Mouse (Mus musculus) thymus, postnatal 14 days (tissue): ENCODE measurements around the gene Gm13693.
"Not testable (repeated sequence)": the region's sequence is repeated elsewhere in the genome, so short reads cannot be mapped to it uniquely, and the experiment has no call there.

Experiments
- DNase-seq: peaks from one replicate; pipeline ENCODE4 v3.0.0; 2021

Gene Gm13693

DNA sequence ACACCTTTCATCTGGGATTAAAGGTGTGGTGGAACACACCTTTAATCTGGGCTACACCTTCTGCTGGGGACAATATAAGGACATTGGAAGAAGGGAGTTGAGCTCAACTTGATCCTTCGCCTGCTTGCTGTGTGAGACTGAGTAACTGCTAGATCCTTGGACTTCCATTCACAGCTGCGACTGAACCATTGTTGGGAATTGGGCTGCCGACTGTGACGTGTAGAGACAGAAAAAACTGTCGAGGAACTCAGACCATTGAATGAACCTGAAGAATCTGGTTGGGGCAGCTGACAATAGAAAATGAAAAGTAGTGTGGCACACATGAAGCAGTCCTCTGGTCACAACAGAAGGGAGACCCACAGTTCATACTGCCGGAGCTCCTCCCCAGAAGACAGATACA lies at the start of gene Gm13693:
Gene Gm13693, plus strand, starts transcription at position 301 of the 400 bp plus-strand sequence.
- DNase-seq, result not testable (repeated sequence)

DNA sequence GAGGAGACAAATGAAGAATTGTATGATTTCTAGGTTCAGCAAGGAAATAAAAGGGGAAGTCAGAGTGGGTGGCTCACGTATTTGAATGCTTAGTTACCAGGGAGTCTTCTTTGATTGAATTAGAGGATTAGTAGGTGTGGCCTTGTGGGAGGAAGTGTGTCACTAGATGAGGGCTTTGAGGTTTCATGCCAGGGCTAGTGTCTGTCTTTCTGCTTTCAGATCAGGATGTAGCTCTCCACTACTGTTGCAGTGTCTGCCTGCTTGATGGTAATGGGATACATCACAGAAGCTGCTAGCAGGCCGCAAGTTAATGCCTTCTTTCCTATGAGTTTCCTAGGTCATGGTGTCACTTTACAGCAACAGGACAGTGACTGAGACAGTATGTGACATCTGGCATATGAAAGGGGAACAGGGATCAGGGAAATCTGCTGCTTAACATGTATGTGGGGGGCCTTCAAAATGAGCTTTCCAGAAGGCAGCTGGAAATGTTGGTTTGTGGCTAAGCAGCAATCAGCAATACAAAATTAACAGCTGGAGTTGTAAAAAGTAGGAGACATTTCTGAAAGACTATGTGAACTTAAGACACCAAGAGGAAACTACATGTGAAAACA lies 31.7 kb upstream of the Gm13693 start:
- peak; percentile 9 for DNase-seq

DNA sequence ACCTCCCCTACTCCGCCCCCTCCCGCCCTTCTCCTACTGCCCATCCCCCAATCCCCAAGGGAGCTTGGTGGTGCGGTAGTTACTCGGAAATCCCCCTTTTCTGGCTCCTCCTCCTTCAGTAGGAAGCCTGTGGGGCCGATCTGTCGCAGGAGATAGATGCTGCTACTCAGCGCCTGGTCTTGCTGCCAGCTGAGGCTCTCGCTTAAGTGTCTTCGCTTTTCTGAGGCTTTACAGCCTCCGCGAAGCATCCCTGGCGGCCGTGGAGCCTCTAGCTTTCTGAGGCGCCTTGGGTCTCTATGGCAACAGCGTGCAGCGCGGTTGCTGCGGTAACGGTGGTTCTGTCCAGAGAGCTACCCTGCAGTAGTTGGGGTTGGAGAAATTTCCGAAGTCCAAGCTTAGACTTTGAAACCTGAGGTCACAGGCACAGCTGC lies 20.4 kb upstream of the Gm13693 start, which contains the start of gene Zswim2:
Gene Zswim2, minus strand, starts transcription at position 298 of the 431 bp plus-strand sequence.
- peak; percentile 26 for DNase-seq

DNA sequence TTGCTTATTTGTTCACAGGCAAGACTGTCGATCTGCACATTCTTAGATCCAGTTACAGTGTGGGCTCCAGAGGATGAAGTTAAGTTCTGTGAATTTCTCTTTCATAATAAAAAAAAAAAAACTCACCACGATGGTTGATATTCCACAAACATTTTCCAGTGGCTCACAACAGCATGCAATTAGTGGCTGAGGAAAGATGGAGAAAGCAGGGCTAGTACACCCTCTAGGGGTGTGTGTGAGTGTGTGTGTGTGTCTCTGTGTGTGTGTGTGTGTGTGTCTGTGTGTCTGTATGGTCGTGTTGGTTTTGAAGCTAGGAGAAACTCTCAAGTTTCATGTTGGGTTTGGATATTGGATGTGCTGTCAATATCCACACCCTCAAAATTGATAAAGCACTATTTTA lies 19.9 kb upstream of the Gm13693 start:
- no peak for DNase-seq

DNA sequence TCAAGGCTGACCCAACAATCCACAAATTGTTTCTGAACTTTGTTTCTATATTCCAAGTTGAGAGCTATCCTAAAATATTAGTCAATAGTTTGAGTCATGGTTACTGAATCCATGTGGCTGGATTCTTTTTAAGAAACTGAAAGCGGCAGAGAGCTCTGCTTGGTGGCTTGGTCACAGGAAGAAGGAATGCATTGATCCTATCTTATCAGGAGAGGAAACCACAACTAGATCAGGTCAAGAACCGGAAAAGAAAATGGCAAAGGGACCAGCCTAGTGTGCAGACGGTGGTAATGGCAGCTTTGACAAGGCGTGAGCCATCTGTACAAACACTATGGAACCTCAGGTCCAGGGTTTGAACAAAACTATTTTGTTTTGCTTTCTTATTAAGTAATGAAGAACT lies 19.5 kb upstream of the Gm13693 start:
- DNase-seq, result no peak

DNA sequence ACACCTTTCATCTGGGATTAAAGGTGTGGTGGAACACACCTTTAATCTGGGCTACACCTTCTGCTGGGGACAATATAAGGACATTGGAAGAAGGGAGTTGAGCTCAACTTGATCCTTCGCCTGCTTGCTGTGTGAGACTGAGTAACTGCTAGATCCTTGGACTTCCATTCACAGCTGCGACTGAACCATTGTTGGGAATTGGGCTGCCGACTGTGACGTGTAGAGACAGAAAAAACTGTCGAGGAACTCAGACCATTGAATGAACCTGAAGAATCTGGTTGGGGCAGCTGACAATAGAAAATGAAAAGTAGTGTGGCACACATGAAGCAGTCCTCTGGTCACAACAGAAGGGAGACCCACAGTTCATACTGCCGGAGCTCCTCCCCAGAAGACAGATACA lies 5.9 kb upstream of the Gm13693 start, which contains the start of gene Gm13698:
Gene Gm13698, plus strand, starts transcription at position 301 of the 400 bp plus-strand sequence.
- DNase-seq, result not testable (repeated sequence)

DNA sequence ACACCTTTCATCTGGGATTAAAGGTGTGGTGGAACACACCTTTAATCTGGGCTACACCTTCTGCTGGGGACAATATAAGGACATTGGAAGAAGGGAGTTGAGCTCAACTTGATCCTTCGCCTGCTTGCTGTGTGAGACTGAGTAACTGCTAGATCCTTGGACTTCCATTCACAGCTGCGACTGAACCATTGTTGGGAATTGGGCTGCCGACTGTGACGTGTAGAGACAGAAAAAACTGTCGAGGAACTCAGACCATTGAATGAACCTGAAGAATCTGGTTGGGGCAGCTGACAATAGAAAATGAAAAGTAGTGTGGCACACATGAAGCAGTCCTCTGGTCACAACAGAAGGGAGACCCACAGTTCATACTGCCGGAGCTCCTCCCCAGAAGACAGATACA lies 5.7 kb downstream of the Gm13693 start, which contains the start of gene Gm13695:
Gene Gm13695, plus strand, starts transcription at position 301 of the 400 bp plus-strand sequence.
- DNase-seq, result not testable (repeated sequence)

DNA sequence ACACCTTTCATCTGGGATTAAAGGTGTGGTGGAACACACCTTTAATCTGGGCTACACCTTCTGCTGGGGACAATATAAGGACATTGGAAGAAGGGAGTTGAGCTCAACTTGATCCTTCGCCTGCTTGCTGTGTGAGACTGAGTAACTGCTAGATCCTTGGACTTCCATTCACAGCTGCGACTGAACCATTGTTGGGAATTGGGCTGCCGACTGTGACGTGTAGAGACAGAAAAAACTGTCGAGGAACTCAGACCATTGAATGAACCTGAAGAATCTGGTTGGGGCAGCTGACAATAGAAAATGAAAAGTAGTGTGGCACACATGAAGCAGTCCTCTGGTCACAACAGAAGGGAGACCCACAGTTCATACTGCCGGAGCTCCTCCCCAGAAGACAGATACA lies 11.5 kb downstream of the Gm13693 start, which contains the start of gene Gm13696:
Gene Gm13696, plus strand, starts transcription at position 301 of the 400 bp plus-strand sequence.
- not testable (repeated sequence) for DNase-seq

DNA sequence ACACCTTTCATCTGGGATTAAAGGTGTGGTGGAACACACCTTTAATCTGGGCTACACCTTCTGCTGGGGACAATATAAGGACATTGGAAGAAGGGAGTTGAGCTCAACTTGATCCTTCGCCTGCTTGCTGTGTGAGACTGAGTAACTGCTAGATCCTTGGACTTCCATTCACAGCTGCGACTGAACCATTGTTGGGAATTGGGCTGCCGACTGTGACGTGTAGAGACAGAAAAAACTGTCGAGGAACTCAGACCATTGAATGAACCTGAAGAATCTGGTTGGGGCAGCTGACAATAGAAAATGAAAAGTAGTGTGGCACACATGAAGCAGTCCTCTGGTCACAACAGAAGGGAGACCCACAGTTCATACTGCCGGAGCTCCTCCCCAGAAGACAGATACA lies 17.3 kb downstream of the Gm13693 start, which contains the start of gene Gm13694:
Gene Gm13694, plus strand, starts transcription at position 301 of the 400 bp plus-strand sequence.
- DNase-seq, result not testable (repeated sequence)

DNA sequence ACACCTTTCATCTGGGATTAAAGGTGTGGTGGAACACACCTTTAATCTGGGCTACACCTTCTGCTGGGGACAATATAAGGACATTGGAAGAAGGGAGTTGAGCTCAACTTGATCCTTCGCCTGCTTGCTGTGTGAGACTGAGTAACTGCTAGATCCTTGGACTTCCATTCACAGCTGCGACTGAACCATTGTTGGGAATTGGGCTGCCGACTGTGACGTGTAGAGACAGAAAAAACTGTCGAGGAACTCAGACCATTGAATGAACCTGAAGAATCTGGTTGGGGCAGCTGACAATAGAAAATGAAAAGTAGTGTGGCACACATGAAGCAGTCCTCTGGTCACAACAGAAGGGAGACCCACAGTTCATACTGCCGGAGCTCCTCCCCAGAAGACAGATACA lies 23.1 kb downstream of the Gm13693 start, which contains the start of gene Gm13697:
Gene Gm13697, plus strand, starts transcription at position 301 of the 400 bp plus-strand sequence.
- not testable (repeated sequence) for DNase-seq

DNA sequence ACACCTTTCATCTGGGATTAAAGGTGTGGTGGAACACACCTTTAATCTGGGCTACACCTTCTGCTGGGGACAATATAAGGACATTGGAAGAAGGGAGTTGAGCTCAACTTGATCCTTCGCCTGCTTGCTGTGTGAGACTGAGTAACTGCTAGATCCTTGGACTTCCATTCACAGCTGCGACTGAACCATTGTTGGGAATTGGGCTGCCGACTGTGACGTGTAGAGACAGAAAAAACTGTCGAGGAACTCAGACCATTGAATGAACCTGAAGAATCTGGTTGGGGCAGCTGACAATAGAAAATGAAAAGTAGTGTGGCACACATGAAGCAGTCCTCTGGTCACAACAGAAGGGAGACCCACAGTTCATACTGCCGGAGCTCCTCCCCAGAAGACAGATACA lies 28.9 kb downstream of the Gm13693 start, which contains the start of gene Gm13691:
Gene Gm13691, plus strand, starts transcription at position 301 of the 400 bp plus-strand sequence.
- not testable (repeated sequence) for DNase-seq

DNA sequence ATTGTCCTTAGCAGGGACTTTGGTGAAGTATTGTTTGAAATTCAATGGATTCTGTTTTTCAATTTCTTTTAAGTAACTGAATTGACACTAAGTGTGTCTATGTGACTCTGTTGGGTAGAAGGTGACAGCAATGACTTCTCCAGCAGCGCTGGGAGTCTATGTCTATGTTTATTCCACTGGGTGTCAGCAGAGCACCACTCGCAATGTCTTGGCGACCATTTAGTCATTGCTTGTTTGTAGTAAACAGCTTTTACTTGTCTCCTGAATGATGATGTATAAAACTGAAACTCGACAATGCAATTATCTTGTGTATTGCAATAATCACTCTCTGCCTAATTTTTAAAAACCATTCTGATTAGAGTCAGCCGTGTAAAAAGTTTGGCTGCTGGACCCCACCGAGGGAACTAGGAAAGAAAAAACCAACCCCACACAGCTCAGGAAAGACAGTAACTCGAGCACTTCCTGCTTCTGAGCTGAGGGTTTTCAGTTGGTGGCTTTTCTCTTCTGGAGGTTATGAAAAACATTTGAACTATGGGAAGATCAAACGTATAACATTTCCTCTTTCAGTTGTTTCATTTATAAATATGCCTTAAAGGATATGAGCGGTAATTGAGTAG lies 32.4 kb downstream of the Gm13693 start:
- DNase-seq, result peak; percentile 66

DNA sequence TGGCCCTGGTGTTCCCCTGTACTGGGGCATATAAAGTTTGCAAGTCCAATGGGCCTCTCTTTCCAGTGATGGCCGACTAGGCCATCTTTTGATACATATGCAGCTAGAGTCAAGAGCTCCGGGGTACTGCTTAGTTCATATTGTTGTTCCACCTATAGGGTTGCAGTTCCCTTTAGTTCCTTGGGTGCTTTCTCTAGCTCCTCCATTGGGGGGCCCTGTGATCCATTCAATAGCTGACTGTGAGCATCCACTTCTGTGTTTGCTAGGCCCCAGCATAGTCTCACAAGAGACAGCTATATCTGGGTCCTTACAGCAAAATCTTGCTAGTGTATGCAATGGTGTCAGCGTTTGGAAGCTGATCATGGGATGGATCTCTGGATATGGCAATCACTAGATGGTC lies 33.2 kb downstream of the Gm13693 start:
- peak; percentile 59 for DNase-seq

DNA sequence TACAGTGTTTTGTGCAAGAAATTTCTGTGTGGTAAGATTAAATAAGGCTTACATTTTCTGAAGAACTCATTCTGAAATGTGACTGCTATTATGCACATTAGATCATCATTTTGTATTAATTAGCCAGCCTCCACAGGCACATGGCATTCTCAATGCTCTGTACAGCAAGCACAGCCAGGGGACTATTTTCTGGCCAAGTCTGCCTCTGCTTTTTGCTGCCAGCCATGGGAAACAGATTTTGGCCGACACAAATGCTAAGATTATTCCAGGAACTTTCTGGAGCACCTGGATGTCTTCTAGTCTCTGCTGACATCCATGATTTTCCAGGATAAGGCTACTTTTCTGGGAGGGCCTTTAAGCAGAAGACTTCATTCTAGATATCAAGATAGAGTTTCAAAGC lies 47.6 kb downstream of the Gm13693 start:
- DNase-seq, result no peak

DNA sequence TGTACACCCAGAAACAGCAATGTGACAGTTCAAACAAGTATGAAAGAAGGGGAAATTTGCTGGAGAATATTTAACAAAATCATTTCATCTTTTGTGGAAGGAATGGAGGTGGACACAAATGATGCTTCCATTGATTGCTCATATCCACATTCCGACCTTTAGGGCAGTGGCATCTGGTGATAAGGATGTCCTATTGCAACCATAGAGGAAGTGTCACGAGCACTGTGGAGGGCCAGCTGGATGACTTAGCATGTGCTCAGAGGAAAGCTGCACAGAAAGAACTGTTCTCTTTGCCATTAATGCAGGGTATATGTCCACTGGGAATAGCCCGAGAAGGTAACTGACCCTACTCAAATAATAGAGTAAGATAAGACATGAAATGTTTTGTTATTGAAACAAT lies 48.5 kb downstream of the Gm13693 start:
- DNase-seq, result no peak
